Mouse (Mus musculus) ES-E14 (cell line): ENCODE measurements around the gene Pola1.
A peak's percentile ranks its signal among the peaks of the same experiment; 100 is the strongest.

ENCODE experiments used
- CHD2 ChIP-seq: IDR thresholded peaks from 2 replicates; pipeline ENCODE4 v1.6.1; 2014; ENCODE audit warnings: mild to moderate bottlenecking, low read depth, low read length, inconsistent platforms
- HCFC1 ChIP-seq: IDR thresholded peaks from 2 replicates; pipeline ENCODE4 v1.6.1; 2012; ENCODE audit warnings: low read length, inconsistent platforms, borderline replicate concordance; ENCODE audit not compliant: insufficient read depth
- MAFK ChIP-seq: IDR thresholded peaks from 2 replicates; pipeline ENCODE4 v1.6.1; 2014; ENCODE audit warnings: mild to moderate bottlenecking, low read depth, low read length, inconsistent platforms; ENCODE audit not compliant: insufficient read depth
- ZC3H11A ChIP-seq: IDR thresholded peaks from 2 replicates; pipeline ENCODE4 v1.6.1; 2012; ENCODE audit warnings: low read depth, mild to moderate bottlenecking, inconsistent platforms, low read length, borderline replicate concordance
- ZNF384 ChIP-seq: IDR thresholded peaks from 2 replicates; pipeline ENCODE4 v1.6.1; 2012; ENCODE audit warnings: low read depth, low read length, inconsistent platforms

DNA sequence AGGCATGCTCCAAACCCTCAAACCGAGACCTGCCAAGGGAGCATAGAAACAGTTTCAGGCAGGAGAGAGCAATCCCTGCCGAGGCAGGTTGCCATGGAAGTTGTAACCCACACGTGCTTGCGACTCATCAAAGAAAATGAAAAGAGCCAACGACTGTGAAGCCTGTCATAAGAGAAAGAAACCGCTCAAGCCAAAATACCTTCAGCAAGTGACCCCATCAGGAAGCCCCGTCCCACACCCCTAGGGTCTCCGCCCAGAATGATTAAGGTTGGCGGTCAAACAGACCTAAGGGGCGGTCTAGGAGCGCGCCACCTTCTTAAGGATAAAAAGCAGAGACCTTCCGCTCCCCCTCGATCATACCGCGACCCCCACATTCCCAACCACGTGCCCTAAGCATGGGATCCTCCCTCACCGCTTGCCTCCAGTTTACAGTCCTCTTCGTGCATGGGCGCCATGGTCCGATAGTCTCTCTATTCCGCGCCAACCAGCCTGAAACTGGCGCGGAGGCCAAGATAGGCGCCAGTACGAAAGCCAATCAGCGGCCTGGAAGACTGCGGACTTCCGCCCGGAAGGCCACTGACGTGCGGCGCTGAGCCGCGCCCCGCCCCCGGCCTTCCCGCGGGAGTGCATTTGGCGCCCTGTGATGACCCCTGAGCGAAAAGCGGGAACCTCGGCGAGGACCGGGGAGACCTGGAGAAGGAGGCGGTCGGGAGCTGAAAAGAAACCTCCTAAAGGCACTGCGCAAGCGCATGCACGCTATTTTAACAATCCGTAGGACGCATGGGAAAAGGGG lies at the start of gene Pola1:
- TF ChIP-seq CHD2 (peak; percentile 69; the same call in 1 of the 2 replicates), HCFC1 (no peak), ZC3H11A (no peak), MAFK (no peak), ZNF384 (no peak)
